Mouse (Mus musculus) hindbrain, embryonic 15.5 days (tissue): Measurements from ENCODE around the gene Cnga4. TPM values are rescaled to one million over a fixed set of nuclear protein-coding genes. Genes with fewer than 3 reads are reported as not detected.
"Not testable (repeated sequence)": the region's sequence is repeated elsewhere in the genome, so short reads cannot be mapped to it uniquely, and the experiment has no call there.

Experiments used
- ATAC-seq: fragments of 200-750 bp; cut with Nextera tagmentation; 2 replicates; pipeline ENCODE4 v1.8.0; 2017; ENCODE audit warnings: low read depth, moderate number of reproducible peaks, moderate TSS enrichment; ENCODE audit not compliant: low FRiP score
- H3K27ac ChIP-seq: fragments of 300-500 bp; sonication (generic); replicated peaks from 2 replicates; pipeline ENCODE4 v1.5.1; 2015; ENCODE audit warnings: mild to moderate bottlenecking, inconsistent platforms
- H3K27me3 ChIP-seq: fragments of 300-500 bp; sonication (generic); 2 replicates; pipeline ENCODE4 v1.6.1; 2015; ENCODE audit warnings: control low read depth, inconsistent platforms
- H3K36me3 ChIP-seq: fragments of 300-500 bp; sonication (generic); 2 replicates; pipeline ENCODE4 v1.6.1; 2015; ENCODE audit warnings: control low read depth, inconsistent platforms
- H3K4me1 ChIP-seq: fragments of 300-500 bp; sonication (generic); replicated peaks from 2 replicates; pipeline ENCODE4 v1.6.1; 2015; ENCODE audit warnings: control low read depth, inconsistent platforms
- H3K4me2 ChIP-seq: fragments of 300-500 bp; sonication (generic); 2 replicates; pipeline ENCODE4 v1.6.1; 2015; ENCODE audit warnings: moderate library complexity, mild to moderate bottlenecking, inconsistent platforms
- H3K4me3 ChIP-seq: fragments of 300-500 bp; sonication (generic); 2 replicates; pipeline ENCODE4 v1.5.1; 2015; ENCODE audit warnings: mild to moderate bottlenecking, inconsistent platforms
- H3K9ac ChIP-seq: fragments of 300-500 bp; sonication (generic); 2 replicates; pipeline ENCODE4 v1.6.1; 2015; ENCODE audit warnings: inconsistent platforms
- H3K9me3 ChIP-seq: fragments of 300-500 bp; sonication (generic); 2 replicates; pipeline ENCODE4 v1.6.1; 2016; ENCODE audit warnings: control low read depth, inconsistent platforms
- WGBS: fragments of 180-500 bp; shearing (Covaris S2); methylation state at CpG from one replicate; pipeline ENCODE4 v1.1.7; 2015; 5-methylcytosine and 5-hydroxymethylcytosine counted together
- polyA plus RNA-seq: library from polyadenylated mRNA; unstranded; fragments of >200 nt; fragmentation: Nextera tagmentation; extraction: Ambion mirVana; gene quantifications from 2 replicates; pipeline ENCODE4 v1.2.1, GENCODE M21; 2015

The Cnga4 gene
- polyA plus RNA-seq, 1 experiment from 2014 or later, result 0.08 TPM

DNA sequence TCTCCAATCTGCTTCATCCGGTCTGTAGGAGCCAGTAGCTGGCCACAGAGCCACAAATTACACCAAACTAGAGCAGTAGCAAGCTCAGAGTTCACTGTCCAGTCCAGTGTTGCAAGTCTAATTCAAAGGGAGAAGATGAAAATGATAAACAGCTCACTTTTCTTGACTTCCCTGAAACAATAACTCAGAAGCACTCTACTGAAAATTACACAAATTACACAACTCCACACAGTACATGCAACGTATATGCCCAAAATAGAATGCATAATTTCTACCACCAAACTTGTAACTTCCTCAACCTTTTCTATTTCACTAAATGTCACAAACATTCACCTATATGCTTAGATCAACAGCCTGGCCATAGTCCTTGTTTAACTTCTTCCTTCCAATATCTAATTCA, 14.1 kb upstream of the Cnga4 start:
- Histone ChIP-seq H3K27me3 (no peaks in the 10 kb centered on the region), H3K4me3 (no peak overlapping the region), H3K9ac (no peak overlapping the region), H3K4me1 (no peaks in the 10 kb centered on the region), H3K27ac (no peak overlapping the region), H3K4me2 (no peak overlapping the region), H3K36me3 (peaks cover 51% of the 10 kb centered on the region), H3K9me3 (no peaks in the 10 kb centered on the region)
- ATAC-seq, result no peak
- WGBS, result 98% methylated on average over 2 of the region's 2 CpGs

DNA sequence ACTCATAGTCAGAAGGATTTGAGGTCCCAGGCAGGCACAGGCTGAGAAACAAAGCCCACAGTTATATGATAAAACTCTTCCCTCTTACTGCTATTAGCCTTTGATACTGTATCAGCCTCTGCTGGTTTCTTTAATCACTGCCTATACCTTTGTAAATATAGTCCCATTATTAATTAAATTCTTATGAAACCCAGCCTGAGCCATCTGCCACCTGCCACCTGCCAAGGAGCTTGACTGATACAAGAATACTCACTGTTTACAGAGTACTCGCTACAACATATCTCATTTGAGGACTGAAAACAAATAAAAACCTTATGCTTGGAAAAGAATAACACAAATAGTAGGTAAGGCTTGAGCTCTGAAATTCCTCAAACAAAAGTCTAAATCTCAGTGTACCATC, 9.8 kb upstream of the Cnga4 start:
- H3K27ac ChIP-seq, result no peak overlapping the region
- no peak overlapping the region for H3K4me2 ChIP-seq
- H3K4me3 ChIP-seq, result no peak overlapping the region
- H3K36me3 ChIP-seq, result peaks cover 10% of the 10 kb centered on the region
- 82% methylated on average over 1 of the region's 1 CpGs for WGBS
- ATAC-seq, result no peak
- no peaks in the 10 kb centered on the region for H3K27me3 ChIP-seq
- no peaks in the 10 kb centered on the region for H3K9me3 ChIP-seq
- peaks cover 19% of the 10 kb centered on the region for H3K4me1 ChIP-seq
- H3K9ac ChIP-seq, result no peak overlapping the region

DNA sequence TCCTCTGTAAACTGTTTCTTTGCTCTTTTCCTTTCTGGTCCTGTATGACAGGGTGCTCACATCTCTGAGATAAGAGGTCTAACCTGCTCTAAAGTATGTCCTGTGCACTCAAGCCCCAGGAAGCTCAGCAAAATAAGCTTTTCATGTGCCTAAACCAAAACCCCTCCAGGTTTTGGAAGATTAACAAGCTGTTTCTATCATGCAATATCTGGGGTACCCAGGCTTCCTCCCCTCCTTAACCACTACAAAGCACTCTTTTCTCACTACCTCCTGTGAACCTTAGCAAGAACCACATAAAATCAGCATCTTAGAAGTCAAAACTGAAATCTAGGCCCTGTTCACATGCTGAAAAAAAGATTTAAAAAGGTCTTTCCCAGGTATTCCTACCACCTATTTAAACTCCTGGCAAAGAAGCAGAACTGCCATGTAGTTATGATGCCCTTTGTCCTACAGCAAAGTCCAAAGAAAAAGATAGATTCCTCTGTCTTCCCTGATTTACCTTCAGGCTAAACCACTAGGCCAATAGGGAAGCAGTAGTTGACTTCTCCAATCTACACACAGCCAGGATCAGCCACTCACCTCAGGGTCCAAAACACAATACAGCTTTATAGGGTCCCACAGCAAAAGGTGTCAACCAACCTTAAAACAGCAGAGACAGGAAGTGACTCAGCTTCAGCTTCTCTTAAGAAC, 9.1 kb upstream of the Cnga4 start:
- Histone ChIP-seq H3K27me3 (no peaks in the 10 kb centered on the region), H3K4me1 (peaks cover 19% of the 10 kb centered on the region), H3K9ac (no peak overlapping the region), H3K4me2 (no peak overlapping the region), H3K36me3 (peaks cover 5% of the 10 kb centered on the region; the same call in 1 of the 2 replicates), H3K9me3 (no peaks in the 10 kb centered on the region), H3K4me3 (no peak overlapping the region), H3K27ac (no peak overlapping the region)
- no peak for ATAC-seq

DNA sequence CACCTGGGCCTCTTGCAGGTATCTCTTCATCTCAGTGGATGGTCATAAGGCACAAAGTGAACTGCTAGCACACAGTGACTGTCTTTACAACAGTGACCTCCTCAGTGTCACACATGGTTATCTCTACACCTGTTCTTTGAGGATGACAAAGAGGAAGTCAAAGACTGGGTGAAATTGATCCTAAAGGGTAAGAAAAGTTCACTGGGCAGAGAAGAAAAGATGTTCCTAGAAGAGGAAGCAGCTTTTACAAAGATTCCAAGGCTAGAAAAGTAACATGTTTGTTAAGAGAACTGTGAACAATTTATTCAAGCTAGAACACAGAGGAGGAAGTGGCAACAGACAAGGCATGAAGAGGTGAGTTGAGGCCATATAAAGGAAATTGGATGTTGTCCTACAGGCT, 8.2 kb upstream of the Cnga4 start:
- H3K9ac ChIP-seq, result no peak overlapping the region
- H3K36me3 ChIP-seq, result peaks cover 5% of the 10 kb centered on the region; the same call in 1 of the 2 replicates
- H3K9me3 ChIP-seq, result no peaks in the 10 kb centered on the region
- no peak overlapping the region for H3K4me3 ChIP-seq
- no peaks in the 10 kb centered on the region for H3K27me3 ChIP-seq
- H3K4me2 ChIP-seq, result no peak overlapping the region
- ATAC-seq, result no peak
- no peak overlapping the region for H3K27ac ChIP-seq
- H3K4me1 ChIP-seq, result peaks cover 19% of the 10 kb centered on the region

DNA sequence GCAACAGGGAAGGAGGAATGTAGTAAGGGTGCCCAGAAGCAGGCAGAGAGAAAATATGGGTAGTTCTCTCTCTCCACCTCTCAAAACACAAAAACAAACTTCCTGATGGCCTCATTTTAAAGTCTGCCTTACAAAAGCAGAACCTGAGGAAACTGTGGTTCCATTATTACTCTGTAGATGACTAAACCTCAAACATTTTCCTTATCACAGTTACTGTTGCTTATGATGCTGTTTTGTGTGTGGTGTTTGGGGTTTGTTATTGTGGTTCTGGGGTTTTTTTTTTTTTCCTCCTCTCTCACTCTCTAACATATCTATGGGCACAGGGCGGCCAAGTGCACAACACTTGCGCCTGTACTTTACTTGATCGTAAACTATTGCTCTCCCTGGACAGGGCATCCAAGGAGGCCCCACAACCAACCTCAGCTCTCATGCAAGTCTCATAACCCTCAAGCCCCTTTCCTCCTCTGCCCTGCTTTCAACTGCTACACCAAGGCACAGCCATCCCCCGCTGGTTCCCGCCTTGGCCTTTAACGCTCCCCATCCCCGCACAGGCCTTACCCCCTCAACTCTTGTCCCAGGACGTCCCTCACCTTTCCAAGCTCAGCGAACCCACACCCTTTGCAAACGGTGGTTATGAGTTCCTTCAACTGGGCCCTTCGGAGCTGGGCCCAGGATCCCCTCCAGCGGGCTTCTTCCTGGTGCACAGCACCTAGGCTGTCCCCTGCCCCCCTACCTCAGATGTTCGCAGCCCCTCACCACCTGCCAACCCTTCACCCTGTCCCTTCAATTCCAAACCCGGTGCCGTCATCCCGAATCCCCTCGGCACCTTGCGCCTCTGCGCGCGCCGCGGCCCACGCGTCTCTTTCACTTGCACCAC, 5.1 kb upstream of the Cnga4 start:
- Histone ChIP-seq H3K9ac (peak overlapping the region; percentile 74), H3K27ac (peak overlapping the region; percentile 66), H3K27me3 (no peaks in the 10 kb centered on the region), H3K4me3 (peak overlapping the region; percentile 73), H3K9me3 (no peaks in the 10 kb centered on the region), H3K36me3 (no peaks in the 10 kb centered on the region; the same call in 1 of the 2 replicates), H3K4me1 (peaks cover 19% of the 10 kb centered on the region), H3K4me2 (peak overlapping the region; percentile 81)
- WGBS, result 2% methylated on average over 25 of the region's 25 CpGs
- peak; percentile 64 for ATAC-seq

DNA sequence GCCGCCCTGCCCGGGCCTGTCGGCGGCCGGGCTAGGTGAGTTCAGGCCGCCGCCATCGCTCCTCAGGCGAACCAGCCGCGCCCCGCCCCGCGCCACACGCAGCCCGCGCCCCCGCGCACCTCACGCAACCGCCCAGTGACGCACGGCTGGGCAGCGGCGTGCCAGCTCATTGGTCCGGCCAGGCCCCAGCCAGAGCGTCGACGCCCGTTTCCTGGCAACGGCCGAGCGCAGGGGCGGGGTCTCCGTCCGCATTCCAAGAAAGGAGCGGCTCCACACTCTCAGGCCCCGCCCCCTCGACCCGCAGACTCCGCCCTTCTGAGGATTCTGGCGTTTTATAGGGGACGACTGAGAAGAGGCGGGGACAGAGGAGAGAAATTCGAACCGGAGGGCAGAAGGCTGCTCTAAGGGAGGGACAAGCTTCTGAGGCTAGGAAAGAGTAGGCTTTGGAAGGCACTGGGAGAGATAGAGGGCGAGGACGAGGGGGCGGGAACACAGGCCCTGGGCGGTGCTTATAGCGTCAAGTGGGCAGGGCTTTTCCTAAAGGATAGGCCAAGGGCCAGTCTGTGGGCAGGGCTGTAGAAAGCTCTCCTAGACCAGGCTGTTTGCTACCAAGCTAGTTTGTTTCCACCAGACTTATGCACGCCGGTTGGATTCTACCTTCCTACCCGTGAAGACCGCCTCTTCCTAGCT, 4.3 kb upstream of the Cnga4 start, which contains the start of gene Fam160a2:
Gene Fam160a2, minus strand, starts transcription at position 120 of the 690 bp plus-strand sequence.
- H3K27ac ChIP-seq, result peak within 1 kb of the TSS; percentile 78
- H3K4me2 ChIP-seq, result peak within 1 kb of the TSS; percentile 81
- H3K4me3 ChIP-seq, result peak within 1 kb of the TSS; percentile 73
- H3K27me3 ChIP-seq, result no peaks in the 10 kb centered on the region
- no peaks in the 10 kb centered on the region; the same call in 1 of the 2 replicates for H3K36me3 ChIP-seq
- under 1% methylated on average over 55 of the region's 55 CpGs for WGBS
- peak within 1 kb of the TSS; percentile 74 for H3K9ac ChIP-seq
- ATAC-seq, result peak; percentile 99
- peaks cover 19% of the 10 kb centered on the region for H3K4me1 ChIP-seq
- no peaks in the 10 kb centered on the region for H3K9me3 ChIP-seq

DNA sequence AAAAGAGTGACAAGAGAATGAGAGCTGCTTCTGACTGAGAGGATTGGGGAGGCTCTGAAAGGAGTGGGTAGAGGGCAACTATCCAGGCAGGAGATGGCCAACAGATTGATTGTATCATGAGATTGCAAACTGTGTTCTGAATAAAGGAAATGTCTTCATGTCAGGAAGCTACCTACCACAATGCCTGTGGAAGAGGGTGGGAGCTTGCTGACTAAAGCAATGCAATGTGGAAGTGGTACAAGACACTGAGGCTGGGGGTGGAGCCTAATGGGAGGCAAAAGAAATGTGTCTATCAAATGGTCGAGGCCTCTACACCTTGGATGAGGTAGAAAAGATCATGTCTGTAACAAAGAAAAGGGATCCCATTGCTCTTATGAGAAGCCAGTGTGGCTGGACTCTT, 2.0 kb downstream of the Cnga4 start:
- WGBS, result 56% methylated on average over 1 of the region's 1 CpGs
- Histone ChIP-seq H3K9me3 (no peaks in the 10 kb centered on the region), H3K27ac (no peak overlapping the region), H3K36me3 (no peaks in the 10 kb centered on the region), H3K27me3 (no peaks in the 10 kb centered on the region), H3K9ac (no peak overlapping the region), H3K4me2 (no peak overlapping the region), H3K4me1 (no peaks in the 10 kb centered on the region), H3K4me3 (no peak overlapping the region)
- ATAC-seq, result no peak

DNA sequence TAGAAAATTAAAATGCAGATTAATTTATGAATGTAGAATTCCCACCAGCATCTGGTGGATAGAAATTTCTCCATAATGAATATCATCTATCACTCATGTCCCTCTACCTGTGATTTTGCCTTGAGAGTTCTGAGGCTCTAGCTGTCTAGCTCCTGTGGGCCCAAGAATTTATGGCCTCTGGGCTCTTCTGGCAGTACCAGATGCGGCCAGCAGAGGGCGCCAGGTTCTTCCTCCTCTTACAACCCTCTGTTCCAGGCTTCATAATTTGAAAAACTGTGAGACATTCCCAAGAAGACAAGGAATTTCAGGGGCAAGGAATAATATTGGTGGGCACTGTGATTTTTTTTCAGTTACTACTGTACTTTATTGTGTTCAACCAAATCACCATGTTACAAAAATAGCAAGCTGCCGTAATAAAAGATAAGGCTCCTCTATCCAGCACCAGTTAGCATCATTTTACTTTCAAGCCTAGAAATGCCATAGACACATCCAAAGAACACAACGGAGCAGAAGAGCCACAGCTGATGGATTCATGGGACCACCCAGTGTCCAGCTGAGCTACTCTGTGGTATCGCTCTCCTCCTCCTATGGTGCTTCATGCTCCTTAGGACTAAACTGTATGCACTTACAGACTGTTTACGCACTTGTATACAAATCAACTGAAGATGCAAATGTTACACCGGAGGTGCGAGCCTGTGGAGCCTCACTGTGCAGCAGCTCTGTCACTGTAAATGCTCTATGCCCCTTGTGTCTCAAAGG, 7.7 kb downstream of the Cnga4 start:
- not testable (repeated sequence) for H3K4me3 ChIP-seq, H3K4me2 ChIP-seq, H3K4me1 ChIP-seq, H3K36me3 ChIP-seq, H3K27ac ChIP-seq, H3K9me3 ChIP-seq, H3K9ac ChIP-seq, ATAC-seq, H3K27me3 ChIP-seq
- 55% methylated on average over 8 of the region's 8 CpGs for WGBS

DNA sequence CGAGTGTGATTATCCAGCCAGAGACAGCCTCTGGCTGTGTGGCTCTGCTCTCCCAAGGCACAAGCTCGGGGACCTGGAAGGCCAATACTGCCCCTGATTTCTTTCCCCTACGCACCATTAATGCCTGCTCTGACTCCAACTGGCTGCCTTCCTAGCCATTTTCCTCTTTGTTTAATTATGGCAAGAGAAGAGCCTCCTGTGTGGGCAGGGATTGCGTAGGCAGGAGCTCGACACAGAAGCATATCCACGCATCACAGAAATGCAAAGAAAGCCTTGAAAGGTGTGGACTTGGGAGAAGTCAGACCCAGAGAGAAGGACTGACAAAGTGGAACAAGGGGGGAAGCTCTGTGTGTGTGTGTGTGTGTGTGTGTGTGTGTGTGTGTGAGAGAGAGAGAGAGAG, 10.0 kb downstream of the Cnga4 start:
- Histone ChIP-seq H3K27me3 (no peaks in the 10 kb centered on the region), H3K9me3 (no peaks in the 10 kb centered on the region), H3K36me3 (no peaks in the 10 kb centered on the region), H3K4me1 (no peaks in the 10 kb centered on the region), H3K9ac (no peak overlapping the region), H3K27ac (no peak overlapping the region), H3K4me2 (no peak overlapping the region), H3K4me3 (no peak overlapping the region)
- 51% methylated on average over 6 of the region's 6 CpGs for WGBS
- no peak for ATAC-seq

DNA sequence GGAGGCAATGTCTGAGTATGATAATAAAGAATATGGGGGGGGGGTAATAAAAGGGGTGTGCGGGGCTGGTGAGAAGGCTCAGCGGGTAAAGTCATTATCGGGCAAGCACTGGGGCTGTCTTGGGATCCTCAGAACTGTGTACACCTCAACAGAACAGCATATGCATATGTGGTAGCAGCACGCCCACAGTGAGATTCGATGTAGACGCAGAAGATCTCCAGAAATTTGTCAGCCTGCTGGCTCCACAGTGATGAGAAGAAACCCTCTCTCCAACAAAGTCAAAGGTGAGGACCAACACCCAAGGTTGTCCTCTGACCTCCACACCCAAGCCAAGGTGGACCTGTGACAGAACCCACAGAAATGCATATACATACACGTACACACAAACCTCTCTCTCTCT, 12.2 kb downstream of the Cnga4 start:
- H3K9me3 ChIP-seq, result no peaks in the 10 kb centered on the region
- no peaks in the 10 kb centered on the region for H3K36me3 ChIP-seq
- ATAC-seq, result no peak
- WGBS, result 96% methylated on average over 7 of the region's 7 CpGs
- no peaks in the 10 kb centered on the region for H3K27me3 ChIP-seq
- no peak overlapping the region for H3K9ac ChIP-seq
- H3K4me1 ChIP-seq, result no peaks in the 10 kb centered on the region
- no peak overlapping the region for H3K4me3 ChIP-seq
- no peak overlapping the region for H3K4me2 ChIP-seq
- no peak overlapping the region for H3K27ac ChIP-seq

DNA sequence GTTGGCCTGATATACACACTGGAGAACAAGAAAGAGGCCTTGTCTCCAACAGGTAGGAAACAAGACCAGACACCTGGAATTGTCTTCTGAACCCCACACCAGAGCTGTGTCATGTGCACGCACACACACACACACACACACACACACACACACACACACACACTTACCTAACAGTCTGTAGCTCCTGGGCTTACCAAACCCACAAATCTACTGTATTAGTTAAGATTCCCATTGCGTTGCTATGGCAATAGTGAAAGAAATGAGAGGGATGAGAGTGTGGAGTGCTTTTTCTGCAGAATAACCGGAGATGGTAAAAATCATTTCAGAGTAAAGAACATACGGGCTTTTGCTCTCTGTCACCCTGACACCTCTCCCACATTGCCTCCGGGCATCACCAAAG, 13.7 kb downstream of the Cnga4 start:
- H3K4me2 ChIP-seq, result no peak overlapping the region
- ATAC-seq, result no peak
- no peak overlapping the region for H3K4me3 ChIP-seq
- H3K9me3 ChIP-seq, result no peaks in the 10 kb centered on the region
- WGBS, result 82% methylated on average over 5 of the region's 5 CpGs
- no peak overlapping the region for H3K9ac ChIP-seq
- no peak overlapping the region for H3K27ac ChIP-seq
- H3K4me1 ChIP-seq, result no peaks in the 10 kb centered on the region
- no peaks in the 10 kb centered on the region for H3K36me3 ChIP-seq
- no peaks in the 10 kb centered on the region for H3K27me3 ChIP-seq
